Mouse (Mus musculus) ZHBTc4 (cell line): Measurements from ENCODE around the gene Ikzf3.

Experiments used
- DNase-seq: peaks from one replicate; pipeline ENCODE4 v3.0.0-alpha.2; 2011; ENCODE audit warnings: low read depth, low spot score

Gene Ikzf3

GRCm38 (mm10) chr11:98512881-98513280, 33.0 kb downstream of the Ikzf3 start:
- DNase-seq, result no peak

- DNase-seq, result no peak
These were observed 35.7 kb downstream of the Ikzf3 start for GRCm38 (mm10) chr11:98510125-98510524.

- no peak for DNase-seq
These were observed 36.4 kb downstream of the Ikzf3 start for GRCm38 (mm10) chr11:98509434-98509833.

- no peak for DNase-seq
These were observed 40.9 kb downstream of the Ikzf3 start for GRCm38 (mm10) chr11:98504926-98505325.

- DNase-seq, result no peak
These were observed 48.2 kb downstream of the Ikzf3 start for GRCm38 (mm10) chr11:98497388-98498288.

GRCm38 (mm10) chr11:98495176-98495719, 50.6 kb downstream of the Ikzf3 start:
- no peak for DNase-seq

GRCm38 (mm10) chr11:98493394-98493793, 52.4 kb downstream of the Ikzf3 start:
- no peak for DNase-seq

- no peak for DNase-seq
These were observed 52.9 kb downstream of the Ikzf3 start for GRCm38 (mm10) chr11:98492959-98493358.

- no peak for DNase-seq
These were observed 54.3 kb downstream of the Ikzf3 start for GRCm38 (mm10) chr11:98491571-98491970.

GRCm38 (mm10) chr11:98488540-98489234, 57.1 kb downstream of the Ikzf3 start:
- DNase-seq, result no peak

- no peak for DNase-seq
These were observed 58.2 kb downstream of the Ikzf3 start for GRCm38 (mm10) chr11:98487526-98488040.

- DNase-seq, result no peak
These were observed 60.1 kb downstream of the Ikzf3 start for GRCm38 (mm10) chr11:98485749-98486148.

- no peak for DNase-seq
These were observed 63.8 kb downstream of the Ikzf3 start for GRCm38 (mm10) chr11:98482067-98482466.

- DNase-seq, result no peak
These were observed 64.6 kb downstream of the Ikzf3 start for GRCm38 (mm10) chr11:98481231-98481630.

- DNase-seq, result no peak
These were observed 65.8 kb downstream of the Ikzf3 start for GRCm38 (mm10) chr11:98479940-98480497.

GRCm38 (mm10) chr11:98479026-98479939, 66.5 kb downstream of the Ikzf3 start:
- no peak for DNase-seq

GRCm38 (mm10) chr11:98477011-98477701, 68.7 kb downstream of the Ikzf3 start:
- no peak for DNase-seq

GRCm38 (mm10) chr11:98476434-98476807, 69.4 kb downstream of the Ikzf3 start:
- DNase-seq, result no peak

GRCm38 (mm10) chr11:98475630-98476433, 70.0 kb downstream of the Ikzf3 start:
- no peak for DNase-seq
